Mouse (Mus musculus): ENCODE data around the gene Cela3b.
"Not testable (repeated sequence)": the region's sequence is repeated elsewhere in the genome, so short reads cannot be mapped to it uniquely, and the experiment has no call there.

Gene Cela3b

GRCm38 (mm10) chr4:137461217-137461616, 30.9 kb upstream of the Cela3b start:
- DNase-seq, result no peak

- DNase-seq, result no peak
These were observed 30.3 kb upstream of the Cela3b start for GRCm38 (mm10) chr4:137460676-137461075.

- no peak for DNase-seq
These were observed 28.5 kb upstream of the Cela3b start for GRCm38 (mm10) chr4:137458861-137459260.

GRCm38 (mm10) chr4:137458310-137458709, 28.0 kb upstream of the Cela3b start:
- no peak for DNase-seq

GRCm38 (mm10) chr4:137457292-137457691, 27.0 kb upstream of the Cela3b start:
- DNase-seq, result no peak

- DNase-seq, result no peak
These were observed 26.2 kb upstream of the Cela3b start for GRCm38 (mm10) chr4:137456581-137456980.

GRCm38 (mm10) chr4:137454582-137454981, 24.2 kb upstream of the Cela3b start:
- DNase-seq, result no peak

GRCm38 (mm10) chr4:137453234-137453767, 23.0 kb upstream of the Cela3b start, which contains the start of gene 1700013G24Rik:
Gene 1700013G24Rik (plus strand): TSS chr4:137453284.
- no peak for DNase-seq

GRCm38 (mm10) chr4:137452190-137452589, 21.9 kb upstream of the Cela3b start:
- DNase-seq, result no peak

- DNase-seq, result no peak
These were observed 19.4 kb upstream of the Cela3b start for GRCm38 (mm10) chr4:137449715-137450114.

- no peak for DNase-seq
These were observed 18.8 kb upstream of the Cela3b start for GRCm38 (mm10) chr4:137449132-137449531.

- no peak for DNase-seq
These were observed 18.3 kb upstream of the Cela3b start for GRCm38 (mm10) chr4:137448641-137449040.

- peak; percentile 64 for DNase-seq
These were observed 17.9 kb upstream of the Cela3b start for GRCm38 (mm10) chr4:137448197-137448596.

- DNase-seq, result peak; percentile 42
These were observed 17.2 kb upstream of the Cela3b start for GRCm38 (mm10) chr4:137447363-137448196.

GRCm38 (mm10) chr4:137445881-137446280, 15.5 kb upstream of the Cela3b start:
- DNase-seq, result no peak

- DNase-seq, result peak; percentile 78
These were observed 13.3 kb upstream of the Cela3b start for GRCm38 (mm10) chr4:137443625-137444024.

GRCm38 (mm10) chr4:137441332-137441731, 11.0 kb upstream of the Cela3b start:
- no peak for DNase-seq

- no peak for DNase-seq
These were observed 8.5 kb upstream of the Cela3b start for GRCm38 (mm10) chr4:137438842-137439241.

- no peak for DNase-seq
These were observed 6.8 kb upstream of the Cela3b start for GRCm38 (mm10) chr4:137436979-137437669.

GRCm38 (mm10) chr4:137432700-137433550, 2.6 kb upstream of the Cela3b start:
- DNase-seq, result not testable (repeated sequence)

- DNase-seq, result no peak
These were observed 12.4 kb downstream of the Cela3b start for GRCm38 (mm10) chr4:137417712-137418564.

- peak; percentile 59 for DNase-seq
These were observed 15.4 kb downstream of the Cela3b start for GRCm38 (mm10) chr4:137414936-137415335.

All from kidney, postnatal 14 days (tissue).